Mouse (Mus musculus): ENCODE results near the gene Copz2.

DNA sequence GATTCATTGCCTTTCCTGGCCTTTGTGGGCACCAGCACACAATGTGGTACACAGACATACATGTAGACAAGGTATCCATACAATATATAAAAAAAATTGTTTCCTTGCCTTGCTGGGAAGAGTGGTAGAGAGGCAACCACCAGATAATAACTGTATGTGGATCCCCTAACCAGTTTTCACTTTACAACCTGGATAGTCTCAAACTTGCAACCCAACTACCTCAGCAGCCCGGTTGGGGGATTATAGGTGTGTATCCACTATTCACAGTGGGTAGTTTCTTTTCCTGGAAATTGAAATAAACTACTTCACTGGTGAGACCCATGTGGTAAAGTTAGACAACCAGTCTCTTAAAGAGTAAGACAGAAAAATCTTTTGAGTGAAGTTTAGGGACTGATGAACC is 33.2 kb upstream of the Copz2 start:
- no peak for TF ChIP-seq CTCF (IDR thresholded peaks at IDR 0.05; ENCODE audit: insufficient read depth, low read length)
- no peak for TF ChIP-seq POLR2A (IDR thresholded peaks at IDR 0.05; ENCODE audit: borderline replicate concordance, extremely low read depth, low read depth, low read length)
